Mouse (Mus musculus) ES-Bruce4 (cell line): Measurements from ENCODE around the gene AC161166.1.

Source experiments
- CTCF ChIP-seq: IDR thresholded peaks from one replicate; pipeline ENCODE4 v1.8.1; 2011; ENCODE audit warnings: low read depth, low read length
- POLR2A ChIP-seq: IDR thresholded peaks from one replicate; pipeline ENCODE4 v1.8.1; 2011; ENCODE audit warnings: low read length; ENCODE audit not compliant: insufficient read depth

DNA sequence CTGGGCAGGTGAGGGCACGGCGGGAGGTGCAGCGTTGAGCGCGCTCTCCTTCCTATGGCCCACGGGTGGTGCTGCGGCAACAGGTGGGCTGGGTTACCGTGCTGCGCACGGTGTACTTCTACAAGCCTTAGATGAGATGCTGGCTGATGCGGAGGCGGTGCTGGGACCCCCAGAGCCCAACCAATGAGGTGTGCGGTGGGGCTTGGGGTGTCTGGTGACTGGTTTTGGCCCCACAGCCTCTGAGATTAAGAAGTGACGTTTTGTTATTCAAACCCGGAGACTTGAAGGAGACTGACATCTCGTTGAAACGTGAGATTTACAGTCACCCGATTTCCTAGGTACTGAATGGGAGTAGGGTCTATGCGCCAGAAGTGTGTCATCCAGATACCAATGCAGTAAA, 22.0 kb upstream of the AC161166.1 start:
- TF ChIP-seq CTCF (no peak), POLR2A (no peak)
